Mouse (Mus musculus) kidney, adult 2 months (tissue): ENCODE measurements around the gene Nhlrc1.

Experiments
- CTCF ChIP-seq: fragments of 200-500 bp; conservative IDR thresholded peaks from 2 replicates; pipeline ENCODE4 v1.5.1; 2011; ENCODE audit warnings: low read depth, mild to moderate bottlenecking, control low read depth, low read length, moderate library complexity, mixed read lengths; ENCODE audit not compliant: insufficient read depth, insufficient read length
- POLR2A ChIP-seq: fragments of 200-500 bp; IDR thresholded peaks from one replicate; pipeline ENCODE4 v1.6.1; 2011; ENCODE audit warnings: low read depth, low read length, control low read depth

DNA sequence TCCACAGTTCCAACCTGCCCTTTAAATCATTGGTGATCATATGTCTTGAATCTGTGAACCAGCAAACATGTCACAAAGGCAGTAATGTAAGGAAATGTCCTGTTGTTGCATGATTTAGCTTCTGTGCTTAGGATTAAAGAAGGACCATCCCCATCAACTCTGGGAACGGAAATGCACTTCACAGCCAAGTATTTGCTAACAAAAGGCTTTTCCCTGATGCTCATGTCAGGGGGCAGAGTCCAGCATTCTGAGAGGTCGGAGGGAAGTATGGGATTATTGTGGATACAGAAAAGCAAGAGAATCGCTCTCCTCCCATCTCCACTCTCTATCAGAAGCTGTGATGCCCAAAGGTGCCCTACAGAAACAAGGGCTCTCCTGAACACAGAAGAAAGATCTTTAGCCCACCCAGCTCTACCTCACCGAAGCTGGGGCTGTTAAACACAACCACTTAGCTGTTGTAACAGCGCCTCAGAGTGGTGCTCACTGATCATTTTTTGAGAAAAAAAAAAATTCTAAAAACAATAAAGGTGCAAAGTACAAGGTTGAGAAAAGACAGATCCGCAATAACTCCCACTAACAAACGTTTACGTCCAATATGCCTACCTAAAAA is 27.5 kb upstream of the Nhlrc1 start:
- peak; percentile 15; the same call in 1 of the 2 replicates for TF ChIP-seq CTCF
- no peak for TF ChIP-seq POLR2A
